In genomic region chr10:65124940-65125610, GRCm38 (mm10) we compare ENCODE assay signal across 28 mouse cellular contexts.
DNase-seq lines count a peak whose midpoint lies in the region; ATAC-seq lines count a peak whose summit lies in the region.
"Had no signal": no experiment of that assay in that cellular context is flagged by ENCODE, and none has a peak within 500 bp of the region (broad histone marks: within the 10 kb centered on the region; RNA-seq: fewer than 3 reads in every experiment).

No protein-coding gene starts in this region.

- no peak overlapping the region for H3K9ac ChIP-seq in forebrain, embryonic 11.5 days (ENCODE audit: low read length)
- no peak overlapping the region for H3K9ac ChIP-seq in forebrain, embryonic 13.5 days
- no peak overlapping the region for H3K9ac ChIP-seq in forebrain, embryonic 16.5 days (replicated peaks; ENCODE audit: low read depth, low read length)
- H3K9ac ChIP-seq: embryonic facial prominence, embryonic 13.5 days; hindbrain, embryonic 13.5 days; intestine, embryonic 15.5 days had no signal

- no peak overlapping the region for H3K4me3 ChIP-seq in forebrain, embryonic 11.5 days (ENCODE audit: low read depth, low read length)
- H3K4me3 ChIP-seq in forebrain, embryonic 10.5 days: no peak overlapping the region
- no peak overlapping the region for H3K4me3 ChIP-seq in forebrain, embryonic 13.5 days
- H3K4me3 ChIP-seq in forebrain, embryonic 16.5 days (replicated peaks; ENCODE audit: low read length): no peak overlapping the region
- H3K4me3 ChIP-seq: embryonic facial prominence, embryonic 10.5 days; embryonic facial prominence, embryonic 13.5 days; erythroblast, embryonic 14.5 days; gastrocnemius, adult 2 months; hindbrain, embryonic 10.5 days; hindbrain, embryonic 13.5 days; intestine, embryonic 15.5 days had no signal

- WGBS in forebrain, embryonic 11.5 days: 33% methylated on average over 5 of the region's 5 CpGs
- WGBS in forebrain, embryonic 10.5 days: 67% methylated on average over 5 of the region's 5 CpGs
- 12% methylated on average over 5 of the region's 5 CpGs for WGBS in forebrain, embryonic 13.5 days
- 4% methylated on average over 5 of the region's 5 CpGs for WGBS in forebrain, embryonic 16.5 days

- no peak for DNase-seq in forebrain, embryonic 11.5 days (ENCODE audit: low spot score)
- no peak for DNase-seq in forebrain, embryonic 10.5 days (ENCODE audit: extremely low spot score, low spot score)
- peak; percentile 4 for DNase-seq in brain, adult 2 months (ENCODE audit: low read depth, low spot score)
- no peak for DNase-seq in thymus, adult 18-20 months
- no peak for DNase-seq in heart, postnatal 10 days
- no peak for DNase-seq in layer of hippocampus, postnatal 25 days (ENCODE audit: extremely low spot score in 1 of 2, low spot score in 1 of 2)
- DNase-seq: adrenal gland, adult 8-10 months; adrenal gland, postnatal 25 days; cerebellum, adult 11 months; cerebellum, adult 2 months; cerebellum, postnatal 10 days; cerebellum, postnatal 36 days; gastrocnemius, adult 2 months; gastrocnemius, postnatal 14 days; heart, adult 11 months; heart, postnatal 36 days; kidney, adult 11 months had no signal

- no peaks in the 10 kb centered on the region for H3K9me3 ChIP-seq in forebrain, embryonic 11.5 days (ENCODE audit: control insufficient read depth, low read length)
- H3K9me3 ChIP-seq in forebrain, embryonic 10.5 days: no peaks in the 10 kb centered on the region
- H3K9me3 ChIP-seq in forebrain, embryonic 13.5 days (replicated peaks): no peaks in the 10 kb centered on the region
- H3K9me3 ChIP-seq in forebrain, embryonic 16.5 days (ENCODE audit: control insufficient read depth, low read length): no peaks in the 10 kb centered on the region
- H3K9me3 ChIP-seq: embryonic facial prominence, embryonic 10.5 days; embryonic facial prominence, embryonic 13.5 days; hindbrain, embryonic 10.5 days; hindbrain, embryonic 13.5 days; intestine, embryonic 15.5 days had no signal

- no peak overlapping the region for H3K4me2 ChIP-seq in forebrain, embryonic 11.5 days (ENCODE audit: low read depth, low read length, severe bottlenecking)
- H3K4me2 ChIP-seq in forebrain, embryonic 13.5 days: no peak overlapping the region
- H3K4me2 ChIP-seq in forebrain, embryonic 16.5 days (ENCODE audit: low read length): no peak overlapping the region
- H3K4me2 ChIP-seq: embryonic facial prominence, embryonic 13.5 days; heart, embryonic 11.5 days; hindbrain, embryonic 13.5 days; intestine, embryonic 15.5 days had no signal

- H3K36me3 ChIP-seq in forebrain, embryonic 11.5 days (ENCODE audit: control insufficient read depth, insufficient read depth, low read length): no peaks in the 10 kb centered on the region
- H3K36me3 ChIP-seq in forebrain, embryonic 10.5 days (replicated peaks): no peaks in the 10 kb centered on the region
- no peaks in the 10 kb centered on the region for H3K36me3 ChIP-seq in forebrain, embryonic 13.5 days (ENCODE audit: poor library complexity, severe bottlenecking)
- no peaks in the 10 kb centered on the region for H3K36me3 ChIP-seq in forebrain, embryonic 16.5 days (ENCODE audit: control insufficient read depth, insufficient read depth)
- H3K36me3 ChIP-seq: embryonic facial prominence, embryonic 10.5 days; embryonic facial prominence, embryonic 13.5 days; hindbrain, embryonic 10.5 days; hindbrain, embryonic 13.5 days; intestine, embryonic 15.5 days had no signal

- intact Hi-C loops in heart, postnatal 10 days (cut with DNase I): no loop called here

- ATAC-seq in forebrain, embryonic 11.5 days (replicated peaks; ENCODE audit: low FRiP score): peak; percentile 83
- ATAC-seq in forebrain, embryonic 13.5 days: peak; percentile 86
- ATAC-seq in forebrain, embryonic 16.5 days: peak; percentile 81
- ATAC-seq: activated CD4-positive, CD25-positive, alpha-beta regulatory T cell, adult 4 months; hindbrain, embryonic 16.5 days; intestine, embryonic 15.5 days had no signal

- H3K27me3 ChIP-seq in forebrain, embryonic 11.5 days (ENCODE audit: control insufficient read depth, insufficient read depth, low read length): no peaks in the 10 kb centered on the region
- no peaks in the 10 kb centered on the region for H3K27me3 ChIP-seq in forebrain, embryonic 10.5 days (ENCODE audit: poor library complexity, severe bottlenecking)
- H3K27me3 ChIP-seq in forebrain, embryonic 13.5 days: no peaks in the 10 kb centered on the region
- H3K27me3 ChIP-seq in forebrain, embryonic 16.5 days (replicated peaks; ENCODE audit: control insufficient read depth, insufficient read depth, low read length): no peaks in the 10 kb centered on the region
- H3K27me3 ChIP-seq: embryonic facial prominence, embryonic 13.5 days; hindbrain, embryonic 13.5 days; intestine, embryonic 15.5 days had no signal

- no peaks in the 10 kb centered on the region for H3K4me1 ChIP-seq in forebrain, embryonic 11.5 days (replicated peaks; ENCODE audit: control insufficient read depth, insufficient read depth, low read length)
- no peaks in the 10 kb centered on the region for H3K4me1 ChIP-seq in forebrain, embryonic 10.5 days
- H3K4me1 ChIP-seq in forebrain, embryonic 13.5 days: peaks cover 8% of the 10 kb centered on the region; the same call in 1 of the 2 replicates
- H3K4me1 ChIP-seq in forebrain, embryonic 16.5 days (replicated peaks; ENCODE audit: control insufficient read depth, insufficient read depth, low read length): peaks cover 5% of the 10 kb centered on the region
- H3K4me1 ChIP-seq: embryonic facial prominence, embryonic 10.5 days; embryonic facial prominence, embryonic 13.5 days; hindbrain, embryonic 10.5 days; hindbrain, embryonic 13.5 days; intestine, embryonic 15.5 days had no signal

- H3K27ac ChIP-seq in forebrain, embryonic 11.5 days (ENCODE audit: low read depth, low read length): no peak overlapping the region
- H3K27ac ChIP-seq in forebrain, embryonic 10.5 days: no peak overlapping the region
- no peak overlapping the region; the same call in 1 of the 2 replicates for H3K27ac ChIP-seq in forebrain, embryonic 13.5 days
- H3K27ac ChIP-seq in forebrain, embryonic 16.5 days (ENCODE audit: low read length): no peak overlapping the region
- H3K27ac ChIP-seq: embryonic facial prominence, embryonic 10.5 days; embryonic facial prominence, embryonic 13.5 days; gastrocnemius, adult 2 months; hindbrain, embryonic 10.5 days; hindbrain, embryonic 13.5 days; intestine, embryonic 15.5 days had no signal
